Mouse (Mus musculus) neural tube, embryonic 12.5 days (tissue): ENCODE data around the gene Ube2g1. TPM values are rescaled to one million over a fixed set of nuclear protein-coding genes. Genes with fewer than 3 reads are reported as not detected.
"Not testable (repeated sequence)": the region's sequence is repeated elsewhere in the genome, so short reads cannot be mapped to it uniquely, and the experiment has no call there.

Experiments
- ATAC-seq: fragments of 200-750 bp; cut with Nextera tagmentation; 2 replicates; pipeline ENCODE4 v1.8.0; 2017; ENCODE audit warnings: low read depth, mild to moderate bottlenecking, moderate TSS enrichment, moderate library complexity; ENCODE audit not compliant: low FRiP score
- H3K27ac ChIP-seq: fragments of 300-500 bp; sonication (generic); 2 replicates; pipeline ENCODE4 v1.5.1; 2016
- H3K27me3 ChIP-seq: fragments of 300-500 bp; sonication (generic); replicated peaks from 2 replicates; pipeline ENCODE4 v1.6.1; 2016; ENCODE audit warnings: mild to moderate bottlenecking
- H3K36me3 ChIP-seq: fragments of 300-500 bp; sonication (generic); 2 replicates; pipeline ENCODE4 v1.6.1; 2016; ENCODE audit warnings: mild to moderate bottlenecking
- H3K4me1 ChIP-seq: fragments of 300-500 bp; sonication (generic); 2 replicates; pipeline ENCODE4 v1.6.1; 2016
- H3K4me2 ChIP-seq: fragments of 300-500 bp; sonication (generic); replicated peaks from 2 replicates; pipeline ENCODE4 v1.6.1; 2016; ENCODE audit warnings: mild to moderate bottlenecking
- H3K4me3 ChIP-seq: fragments of 300-500 bp; sonication (generic); 2 replicates; pipeline ENCODE4 v1.5.1; 2016
- H3K9ac ChIP-seq: fragments of 300-500 bp; sonication (generic); 2 replicates; pipeline ENCODE4 v1.6.1; 2016; ENCODE audit warnings: mild to moderate bottlenecking
- H3K9me3 ChIP-seq: fragments of 300-500 bp; sonication (generic); 2 replicates; pipeline ENCODE4 v1.6.1; 2016; ENCODE audit warnings: mild to moderate bottlenecking
- WGBS: fragments of 180-500 bp; shearing (Covaris S2); methylation state at CpG from one replicate; pipeline ENCODE4 v1.1.7; 2016; 5-methylcytosine and 5-hydroxymethylcytosine counted together
- polyA plus RNA-seq: library from polyadenylated mRNA; unstranded; fragments of >200 nt; fragmentation: Nextera tagmentation; extraction: Ambion mirVana; gene quantifications from 2 replicates; pipeline ENCODE4 v1.2.1, GENCODE M21; 2016

The Ube2g1 gene
- polyA plus RNA-seq, 1 experiment from 2014 or later, result 119 TPM

GRCm38 (mm10) chr11:72675280-72675679, 68.2 kb downstream of the Ube2g1 start:
- Histone ChIP-seq H3K9me3 (no peaks in the 10 kb centered on the region), H3K9ac (no peak overlapping the region), H3K36me3 (no peaks in the 10 kb centered on the region), H3K4me2 (no peak overlapping the region), H3K27ac (no peak overlapping the region), H3K4me3 (no peak overlapping the region), H3K4me1 (no peaks in the 10 kb centered on the region), H3K27me3 (no peaks in the 10 kb centered on the region)
- 79% methylated on average over 2 of the region's 2 CpGs for WGBS
- ATAC-seq, result no peak

- H3K4me1 ChIP-seq, result no peaks in the 10 kb centered on the region
- no peak for ATAC-seq
- H3K36me3 ChIP-seq, result peaks cover 8% of the 10 kb centered on the region; the same call in 1 of the 2 replicates
- no peak overlapping the region for H3K9ac ChIP-seq
- H3K4me3 ChIP-seq, result no peak overlapping the region
- H3K4me2 ChIP-seq, result no peak overlapping the region
- H3K27ac ChIP-seq, result no peak overlapping the region
- H3K9me3 ChIP-seq, result no peaks in the 10 kb centered on the region
- no peaks in the 10 kb centered on the region for H3K27me3 ChIP-seq
These were observed 73.6 kb downstream of the Ube2g1 start for GRCm38 (mm10) chr11:72680726-72681125.

GRCm38 (mm10) chr11:72683402-72683801, 76.3 kb downstream of the Ube2g1 start:
- ATAC-seq, result no peak
- H3K36me3 ChIP-seq, result peaks cover 8% of the 10 kb centered on the region; the same call in 1 of the 2 replicates
- no peak overlapping the region for H3K4me3 ChIP-seq
- H3K27me3 ChIP-seq, result no peaks in the 10 kb centered on the region
- no peaks in the 10 kb centered on the region for H3K4me1 ChIP-seq
- no peak overlapping the region for H3K4me2 ChIP-seq
- no peak overlapping the region for H3K9ac ChIP-seq
- WGBS, result 91% methylated on average over 2 of the region's 2 CpGs
- no peaks in the 10 kb centered on the region for H3K9me3 ChIP-seq
- no peak overlapping the region for H3K27ac ChIP-seq

DNA sequence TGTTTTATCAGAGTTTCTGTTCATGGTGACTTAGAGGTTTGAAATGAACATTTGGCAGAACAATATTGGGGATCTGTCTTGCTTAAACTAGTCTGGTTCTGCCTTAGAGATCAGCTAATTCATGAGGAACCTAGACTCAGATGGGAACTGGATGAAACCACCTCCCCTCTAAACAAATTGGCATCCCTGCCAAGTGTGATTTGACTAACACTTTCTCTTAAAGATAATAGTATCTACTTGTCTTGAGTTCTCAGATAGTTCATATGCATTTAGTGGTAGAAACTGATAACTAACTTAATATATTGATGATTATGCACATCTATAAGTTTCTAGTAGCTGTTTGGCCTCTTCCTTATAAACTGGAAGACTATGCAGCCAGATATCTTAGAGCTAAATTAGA, 79.6 kb downstream of the Ube2g1 start:
- Histone ChIP-seq H3K9me3 (no peaks in the 10 kb centered on the region), H3K4me1 (peaks cover 17% of the 10 kb centered on the region), H3K9ac (no peak overlapping the region), H3K36me3 (peaks cover 3% of the 10 kb centered on the region; the same call in 1 of the 2 replicates), H3K4me3 (no peak overlapping the region), H3K27ac (no peak overlapping the region), H3K27me3 (no peaks in the 10 kb centered on the region), H3K4me2 (no peak overlapping the region)
- no peak for ATAC-seq

DNA sequence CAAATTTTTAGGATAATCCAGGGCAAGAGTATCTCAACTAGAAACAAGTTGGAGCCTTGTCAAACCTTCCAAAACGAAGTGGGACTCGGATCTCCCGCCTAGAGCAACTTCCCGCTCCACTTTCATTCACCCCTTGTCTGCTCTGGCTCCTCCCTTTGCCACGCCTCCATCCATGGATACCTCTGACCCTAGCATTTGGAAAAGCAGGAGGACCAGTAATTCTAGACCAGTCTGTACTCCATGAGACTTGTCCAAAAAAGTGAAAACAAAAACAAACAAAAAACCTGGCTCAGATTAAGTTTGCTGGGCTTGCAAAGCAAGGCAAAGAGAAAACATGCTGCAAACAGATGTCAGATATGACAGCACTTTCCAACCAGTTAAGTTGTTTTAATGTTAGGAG, 81.2 kb downstream of the Ube2g1 start:
- H3K4me2 ChIP-seq, result no peak overlapping the region
- WGBS, result 15% methylated on average over 5 of the region's 5 CpGs

DNA sequence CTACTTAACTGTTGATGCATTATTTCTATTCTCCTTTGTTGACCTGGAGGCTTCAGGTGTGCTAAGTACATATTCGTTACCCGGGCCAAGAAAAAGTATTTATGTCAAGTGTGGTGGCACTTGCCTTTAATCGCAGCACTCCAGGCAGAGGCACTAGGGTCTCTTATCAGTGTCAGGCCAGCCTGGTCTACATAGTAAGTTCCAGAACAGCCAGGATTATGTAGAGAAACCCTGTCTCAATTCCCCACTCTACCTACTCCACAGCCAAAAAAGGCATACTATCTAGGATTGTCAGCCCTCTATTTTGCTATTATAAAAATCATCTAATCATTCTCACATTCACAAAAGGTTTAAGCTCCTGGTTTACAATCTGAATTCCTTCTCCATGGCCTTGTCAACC, 82.0 kb downstream of the Ube2g1 start:
- Histone ChIP-seq H3K4me2 (peak overlapping the region; percentile 85), H3K27ac (no peak overlapping the region), H3K4me3 (peak overlapping the region; percentile 80; the same call in 1 of the 2 replicates), H3K36me3 (no peaks in the 10 kb centered on the region), H3K27me3 (no peaks in the 10 kb centered on the region), H3K4me1 (peaks cover 18% of the 10 kb centered on the region), H3K9ac (no peak overlapping the region), H3K9me3 (no peaks in the 10 kb centered on the region)
- no peak for ATAC-seq
- 73% methylated on average over 3 of the region's 3 CpGs for WGBS

More for the DNA sequence above, 81.2 kb downstream of the Ube2g1 start:
- Histone ChIP-seq H3K9me3 (no peaks in the 10 kb centered on the region), H3K27me3 (no peaks in the 10 kb centered on the region), H3K36me3 (peaks cover 3% of the 10 kb centered on the region; the same call in 1 of the 2 replicates), H3K4me3 (no peak overlapping the region), H3K27ac (no peak overlapping the region), H3K9ac (no peak overlapping the region), H3K4me1 (peaks cover 18% of the 10 kb centered on the region)
- no peak for ATAC-seq

DNA sequence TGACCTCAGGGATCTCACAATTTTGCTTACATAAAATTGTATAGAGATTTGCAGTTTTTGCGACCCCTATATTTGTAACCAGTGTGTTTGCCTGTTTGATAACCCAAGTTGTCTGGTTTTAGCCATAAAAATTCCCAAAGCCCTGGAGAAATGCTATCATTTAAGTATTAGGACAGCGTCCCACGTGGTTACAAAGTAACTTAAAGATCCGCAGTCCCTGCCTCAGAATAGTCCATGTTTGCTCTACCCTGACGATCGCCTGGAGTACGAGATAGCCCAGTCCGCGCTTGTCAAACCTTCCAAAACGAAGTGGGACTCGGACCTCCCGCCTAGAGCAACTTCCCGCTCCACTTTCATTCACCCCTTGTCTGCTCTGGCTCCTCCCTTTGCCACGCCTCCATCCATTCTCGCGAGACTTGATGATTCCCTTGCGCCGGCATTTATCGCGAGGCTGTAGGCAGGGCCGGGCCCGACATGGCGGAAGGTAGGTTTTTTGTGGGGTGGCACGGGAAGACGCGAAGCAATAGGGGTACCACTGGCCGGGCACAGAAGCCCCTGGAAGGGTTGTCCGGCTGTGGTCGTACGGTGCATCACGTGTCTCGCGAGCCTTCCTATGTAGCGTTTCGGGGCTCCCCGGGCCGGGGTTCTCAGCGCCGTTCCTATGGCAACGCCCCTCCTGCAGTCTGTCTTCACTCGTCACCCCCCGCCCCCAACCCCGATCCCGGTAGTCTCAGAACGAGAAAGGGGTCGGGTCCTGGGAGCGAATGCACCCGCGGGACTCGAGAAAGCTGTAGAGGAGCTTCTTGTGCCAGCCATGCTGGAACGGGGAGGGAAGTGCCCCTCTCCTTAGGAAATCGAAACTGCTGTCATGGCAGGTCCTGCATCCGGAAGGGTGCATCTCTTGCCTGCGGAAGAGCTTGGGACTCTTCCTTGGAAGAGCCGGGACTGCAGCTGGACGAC, 82.7 kb downstream of the Ube2g1 start, which contains the start of gene Ankfy1:
TSS of gene Ankfy1 (plus strand) at position 456 of the 960 bp plus-strand sequence.
- Histone ChIP-seq H3K9ac (peak within 1 kb of the TSS; percentile 80), H3K4me1 (peaks cover 18% of the 10 kb centered on the region), H3K4me2 (peak within 1 kb of the TSS; percentile 85), H3K27ac (peak within 1 kb of the TSS; percentile 75), H3K27me3 (no peaks in the 10 kb centered on the region), H3K4me3 (peak within 1 kb of the TSS; percentile 80), H3K36me3 (no peaks in the 10 kb centered on the region), H3K9me3 (no peaks in the 10 kb centered on the region)
- ATAC-seq, result peak; percentile 98
- whole genome bisulfite sequencing, result under 1% methylated on average over 56 of the region's 56 CpGs

DNA sequence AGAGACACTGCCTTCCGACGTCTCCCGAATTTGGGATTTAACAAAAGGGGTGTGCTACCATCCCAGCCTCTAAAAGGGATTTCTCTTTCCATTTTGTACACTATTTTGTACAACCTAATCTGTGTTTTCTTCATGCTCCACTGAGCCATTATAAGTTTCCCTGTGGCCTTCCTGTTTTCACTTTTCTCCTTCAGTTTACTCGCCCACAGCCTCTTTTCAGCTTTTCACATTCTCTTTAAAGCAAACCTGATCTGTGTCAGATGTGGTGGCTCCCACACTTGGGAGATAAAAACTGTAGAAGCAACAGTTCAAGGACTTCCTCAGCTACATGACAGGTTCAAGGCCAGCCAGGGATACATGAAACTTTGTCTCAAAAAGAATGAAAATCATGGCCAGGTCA, 85.3 kb downstream of the Ube2g1 start:
- ATAC-seq, result no peak
- Histone ChIP-seq H3K4me1 (peaks cover 18% of the 10 kb centered on the region), H3K4me3 (no peak overlapping the region), H3K9me3 (no peaks in the 10 kb centered on the region), H3K27ac (no peak overlapping the region), H3K27me3 (no peaks in the 10 kb centered on the region), H3K36me3 (peaks cover 2% of the 10 kb centered on the region; the same call in 1 of the 2 replicates), H3K9ac (no peak overlapping the region), H3K4me2 (no peak overlapping the region)
- WGBS, result 88% methylated on average over 4 of the region's 4 CpGs

DNA sequence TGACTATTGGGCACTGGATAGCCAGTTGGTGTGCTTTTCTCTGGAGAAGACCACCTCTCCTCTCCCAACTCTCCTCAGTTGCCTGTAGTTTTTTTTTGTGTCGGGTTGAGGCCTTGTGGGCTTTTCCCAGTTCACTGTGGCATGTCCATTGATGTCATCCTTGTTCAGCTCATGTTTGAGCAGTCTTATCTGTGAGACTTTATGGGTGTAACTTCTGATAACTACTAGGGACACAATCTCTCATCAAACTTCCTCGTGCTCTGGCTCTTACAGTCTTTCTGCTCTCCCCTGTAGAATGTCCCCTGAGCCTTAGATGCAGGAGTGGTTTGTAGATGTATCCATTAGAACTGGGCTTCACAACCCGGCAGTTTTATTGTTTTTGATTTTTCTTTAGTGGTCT, 87.9 kb downstream of the Ube2g1 start:
- Histone ChIP-seq H3K4me3 (no peak overlapping the region), H3K9me3 (no peaks in the 10 kb centered on the region), H3K9ac (no peak overlapping the region), H3K4me1 (peaks cover 14% of the 10 kb centered on the region), H3K27ac (no peak overlapping the region), H3K4me2 (no peak overlapping the region), H3K36me3 (peaks cover 6% of the 10 kb centered on the region; the same call in 1 of the 2 replicates), H3K27me3 (no peaks in the 10 kb centered on the region)
- no peak for ATAC-seq
- WGBS, result 93% methylated on average over 3 of the region's 3 CpGs

DNA sequence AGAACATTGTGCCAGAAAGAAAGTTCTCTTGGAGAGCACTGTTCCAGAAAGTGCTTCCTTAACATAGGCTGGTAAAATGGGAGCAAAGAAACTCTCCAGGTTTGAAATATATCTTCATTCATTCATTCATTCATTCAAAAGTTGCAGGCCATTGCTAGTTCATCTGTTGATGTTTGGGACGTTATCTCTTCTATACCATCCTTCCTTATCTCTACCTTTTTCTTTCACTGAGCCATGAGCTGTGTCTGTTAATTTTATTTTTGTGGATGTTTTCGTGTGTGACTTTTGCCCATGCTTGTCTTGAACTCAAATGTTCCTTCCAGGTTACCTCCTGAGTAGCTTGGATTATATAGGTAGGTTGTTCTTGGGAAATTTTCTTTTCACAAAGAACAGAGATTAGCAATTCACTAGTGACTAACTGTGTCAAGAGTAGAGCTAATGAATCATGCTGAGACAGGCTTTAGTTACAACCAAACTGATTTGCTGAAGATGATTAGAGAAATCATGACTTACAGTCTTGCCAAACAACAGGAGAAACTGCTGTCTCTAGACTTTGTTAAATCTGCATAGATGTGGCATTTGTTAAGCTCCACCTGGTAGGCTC, 89.4 kb downstream of the Ube2g1 start:
- Histone ChIP-seq H3K36me3 (peaks cover 6% of the 10 kb centered on the region; the same call in 1 of the 2 replicates), H3K9ac (no peak overlapping the region), H3K4me3 (no peak overlapping the region), H3K9me3 (no peaks in the 10 kb centered on the region), H3K27ac (no peak overlapping the region), H3K4me1 (peaks cover 2% of the 10 kb centered on the region), H3K4me2 (no peak overlapping the region), H3K27me3 (no peaks in the 10 kb centered on the region)
- ATAC-seq, result no peak
- WGBS, result 97% methylated on average over 2 of the region's 2 CpGs

DNA sequence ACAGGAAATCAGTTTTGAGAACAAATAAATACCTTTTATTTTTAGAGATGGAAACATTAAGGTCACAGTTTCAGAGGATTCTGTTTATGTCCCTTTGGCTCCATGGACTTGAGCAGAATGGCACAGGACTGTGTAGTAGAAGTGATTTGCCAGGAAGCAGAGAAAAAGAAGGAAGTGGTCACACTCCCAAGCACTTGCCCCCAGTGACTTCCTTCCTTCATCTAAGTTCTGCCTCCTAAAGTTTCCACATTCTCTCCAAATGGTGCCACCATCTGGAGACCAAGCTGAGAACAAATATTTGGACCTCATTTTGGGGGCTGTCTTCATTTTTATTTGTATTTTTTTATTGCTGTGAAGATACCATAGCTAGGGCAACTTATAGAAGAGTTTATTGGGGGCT, 90.2 kb downstream of the Ube2g1 start:
- ATAC-seq, result no peak
- Histone ChIP-seq H3K27me3 (no peaks in the 10 kb centered on the region), H3K9me3 (no peaks in the 10 kb centered on the region), H3K27ac (no peak overlapping the region), H3K36me3 (peaks cover 6% of the 10 kb centered on the region; the same call in 1 of the 2 replicates), H3K4me3 (no peak overlapping the region), H3K4me1 (no peaks in the 10 kb centered on the region), H3K4me2 (no peak overlapping the region), H3K9ac (no peak overlapping the region)

DNA sequence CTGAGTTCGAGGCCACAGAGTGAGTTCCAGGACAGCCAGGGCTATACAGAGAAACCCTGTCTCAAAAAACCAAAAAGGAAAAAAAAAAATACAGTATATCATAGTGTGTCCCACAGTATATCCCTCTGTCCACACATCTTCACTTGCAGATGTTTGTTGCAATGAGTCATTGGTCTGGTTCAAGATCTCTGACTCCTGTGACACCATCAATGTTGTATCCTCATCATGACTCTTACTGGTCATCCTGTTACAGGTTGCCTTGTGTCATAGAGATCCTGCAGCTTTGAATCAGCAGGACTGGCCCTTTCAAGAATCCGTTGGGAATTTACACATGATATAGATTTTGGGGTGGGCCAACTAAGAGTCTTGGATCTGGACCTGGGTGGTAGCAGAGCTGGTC, 98.0 kb downstream of the Ube2g1 start:
- H3K4me3 ChIP-seq, H3K4me1 ChIP-seq, H3K4me2 ChIP-seq, H3K36me3 ChIP-seq, H3K9ac ChIP-seq, H3K9me3 ChIP-seq, H3K27me3 ChIP-seq, H3K27ac ChIP-seq, ATAC-seq: not testable (repeated sequence)
- 94% methylated on average over 2 of the region's 2 CpGs for WGBS
